Mouse (Mus musculus) adrenal gland (tissue): ENCODE results near the gene Pgghg.

Experiments used
- intact Hi-C: fragments of 180-260 bp; cut with DNase I; formaldehyde crosslinking; loops from one replicate; pipeline ENCODE4 v1.15.1; 2025

The Pgghg gene

DNA sequence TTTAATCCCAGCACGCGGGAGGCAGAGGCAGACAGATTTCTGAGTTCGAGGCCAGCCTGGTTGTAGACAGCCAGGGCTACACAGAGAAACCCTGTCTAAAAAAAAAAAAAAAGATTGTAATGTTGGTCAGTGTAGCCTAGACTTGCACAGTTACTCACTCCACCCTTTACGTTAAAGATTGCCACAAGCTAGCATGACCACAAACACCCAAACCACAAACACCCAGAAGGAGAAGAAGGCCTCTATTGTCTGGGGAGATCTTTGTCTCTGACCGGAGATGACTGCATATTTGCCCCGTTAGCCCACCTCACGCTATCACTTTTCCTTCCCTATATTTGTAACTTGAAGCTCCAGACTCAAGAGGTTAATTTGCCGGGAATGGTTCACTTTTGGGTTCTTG lies 40.5 kb downstream of the Pgghg start:
- intact Hi-C loops: no loop called here

DNA sequence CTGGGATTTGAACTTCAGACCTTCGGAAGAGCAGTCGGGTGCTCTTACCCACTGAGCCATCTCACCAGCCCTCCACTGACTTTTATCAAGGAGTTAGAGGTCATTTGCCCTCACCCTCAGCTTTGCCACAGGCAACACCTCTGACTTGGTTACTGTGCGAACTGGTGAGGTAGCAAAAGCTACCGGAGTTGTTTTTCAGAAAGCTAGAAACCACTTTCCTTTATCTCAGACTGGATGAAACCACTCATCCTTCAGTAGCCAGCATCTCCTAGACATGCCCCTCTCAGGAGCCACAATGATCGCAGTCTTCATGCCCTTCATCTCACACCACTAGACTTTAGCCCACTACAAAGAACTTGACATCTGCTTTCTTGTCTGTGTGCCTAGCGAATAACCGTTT lies 41.8 kb downstream of the Pgghg start:
- intact Hi-C loops: no loop called here

DNA sequence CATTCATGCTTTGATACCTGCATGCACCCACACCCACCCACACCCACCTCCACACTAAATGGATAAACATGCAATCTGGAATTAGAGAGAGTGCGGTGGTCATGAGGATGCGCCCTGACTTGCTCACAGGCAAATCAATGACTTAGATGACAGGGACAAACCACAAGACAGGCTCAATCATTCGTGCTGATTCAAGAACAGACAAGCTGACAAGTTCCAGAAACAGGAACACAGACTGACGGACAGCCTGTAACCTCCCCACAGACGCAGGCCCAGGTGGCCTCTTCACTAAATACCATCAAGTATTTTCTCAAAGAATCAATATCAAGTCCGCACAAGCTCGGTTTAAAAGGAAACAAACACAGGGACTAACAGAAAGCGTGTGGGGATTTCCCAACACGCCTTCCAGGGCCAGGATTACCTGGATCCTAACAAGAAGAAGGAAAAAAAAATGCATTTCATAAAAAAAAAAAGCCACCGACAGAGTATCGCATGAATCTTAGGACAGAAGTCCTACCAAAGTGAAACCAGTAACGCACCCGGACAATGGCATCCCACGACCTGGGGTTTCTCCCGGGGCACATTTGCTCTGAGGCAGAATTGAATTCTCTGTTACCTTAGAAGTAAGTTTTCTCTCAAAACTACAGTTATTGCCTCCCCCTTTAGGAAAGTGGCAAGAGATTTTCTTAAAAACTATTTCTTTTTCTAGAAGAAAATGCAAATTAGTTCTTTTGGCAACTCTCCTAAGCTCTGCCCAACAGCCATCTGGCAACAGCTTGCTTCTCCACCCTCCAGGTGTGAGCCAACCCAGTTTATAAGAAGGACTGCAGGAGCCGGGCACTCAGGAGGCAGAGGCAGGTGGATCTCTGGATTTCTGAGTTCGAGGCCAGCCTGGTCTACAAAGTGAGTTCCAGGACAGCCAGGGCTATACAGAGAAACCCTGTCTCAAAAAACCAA lies 46.3 kb downstream of the Pgghg start:
- intact Hi-C loops: no loop called here

DNA sequence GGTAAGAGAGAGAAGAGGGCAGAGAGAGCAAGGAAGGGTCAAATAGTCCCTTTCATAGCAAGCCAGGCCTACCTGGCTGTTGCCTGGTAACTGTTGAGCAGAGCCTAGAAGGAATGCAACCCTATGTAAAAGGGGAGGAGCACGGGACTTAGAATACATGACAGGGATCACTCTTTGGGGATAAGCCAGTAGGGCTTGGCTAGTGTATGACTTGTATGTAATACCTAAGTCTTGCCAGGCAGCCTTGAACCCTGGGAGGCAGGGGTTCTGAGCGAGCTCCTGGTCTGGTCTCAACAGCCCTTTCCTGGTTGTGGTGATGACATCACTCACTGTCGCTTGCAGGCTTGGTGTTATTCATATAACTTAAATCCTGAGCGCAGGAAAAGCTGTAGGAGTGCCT lies 47.8 kb downstream of the Pgghg start:
- intact Hi-C loops: no loop called here

DNA sequence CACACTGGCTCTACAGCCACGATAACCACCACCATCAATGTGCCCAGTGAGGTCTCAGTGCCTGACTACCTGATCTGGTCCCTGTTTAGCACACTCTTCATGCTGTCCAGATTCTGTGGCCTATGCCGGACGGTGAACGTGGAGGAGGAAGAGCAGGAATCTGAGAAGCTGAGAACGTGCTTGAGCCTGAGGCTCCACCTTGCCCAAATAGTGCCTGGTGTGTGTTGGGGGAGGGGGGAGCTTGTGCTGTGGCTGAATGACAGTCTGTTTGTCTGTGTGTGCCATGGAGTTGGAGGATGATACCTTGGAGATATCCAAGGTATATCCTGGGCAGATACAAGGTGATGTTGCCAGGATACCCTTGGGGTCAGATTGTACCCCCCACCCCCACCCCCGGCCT lies 49.0 kb downstream of the Pgghg start:
- intact Hi-C loops: no loop called here

DNA sequence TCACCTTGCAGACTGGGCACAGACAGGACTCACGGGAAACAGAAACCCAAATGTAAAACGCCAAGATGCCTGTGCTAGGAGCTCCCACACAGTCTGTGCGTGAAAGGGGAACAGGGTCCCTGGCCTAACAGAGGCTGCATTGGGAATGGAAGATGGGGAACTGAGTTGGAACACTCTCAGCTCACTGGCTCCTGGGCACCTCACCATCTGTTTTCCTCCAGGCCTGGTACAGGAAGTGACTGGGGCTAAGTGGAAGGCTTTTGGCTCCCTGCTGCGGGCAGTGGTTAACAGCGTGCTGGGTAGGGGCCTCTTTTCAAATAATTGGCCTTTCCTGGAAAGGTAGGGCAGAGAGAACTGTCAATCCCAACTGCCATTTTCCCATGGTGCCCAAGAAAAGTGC lies 49.4 kb downstream of the Pgghg start:
- intact Hi-C loops: no loop called here

DNA sequence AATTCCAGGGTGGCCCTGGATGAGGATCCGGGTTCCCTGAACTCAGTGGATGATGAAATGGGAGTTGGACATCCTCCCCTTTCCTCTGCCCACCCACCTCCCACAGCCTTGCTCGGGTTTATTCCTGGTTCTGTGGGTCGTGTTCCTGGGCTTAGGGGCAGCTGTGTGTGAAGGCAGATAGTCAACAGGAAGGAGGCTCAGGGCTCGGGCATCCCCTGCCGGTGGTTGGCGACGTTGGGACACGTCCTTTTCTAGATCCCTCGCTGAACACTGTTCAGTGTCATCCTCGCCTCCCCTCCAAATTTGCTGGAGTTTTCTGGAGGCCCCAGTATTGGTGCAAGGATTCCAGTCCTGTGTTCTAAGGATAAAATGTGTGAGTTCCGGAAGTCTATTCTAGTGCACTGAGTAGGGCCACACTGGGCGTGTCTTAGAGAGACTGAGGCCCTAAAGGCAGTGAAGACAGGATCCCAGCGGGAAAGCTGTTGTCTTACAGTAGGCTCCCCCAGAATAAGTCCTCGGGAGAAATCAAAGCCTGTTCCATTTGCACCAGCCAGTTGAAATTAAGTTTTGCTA lies 50.0 kb downstream of the Pgghg start:
- intact Hi-C loops: no loop called here
